Comparison of ENCODE assay signal across 15 mouse cellular contexts in the genomic region with DNA sequence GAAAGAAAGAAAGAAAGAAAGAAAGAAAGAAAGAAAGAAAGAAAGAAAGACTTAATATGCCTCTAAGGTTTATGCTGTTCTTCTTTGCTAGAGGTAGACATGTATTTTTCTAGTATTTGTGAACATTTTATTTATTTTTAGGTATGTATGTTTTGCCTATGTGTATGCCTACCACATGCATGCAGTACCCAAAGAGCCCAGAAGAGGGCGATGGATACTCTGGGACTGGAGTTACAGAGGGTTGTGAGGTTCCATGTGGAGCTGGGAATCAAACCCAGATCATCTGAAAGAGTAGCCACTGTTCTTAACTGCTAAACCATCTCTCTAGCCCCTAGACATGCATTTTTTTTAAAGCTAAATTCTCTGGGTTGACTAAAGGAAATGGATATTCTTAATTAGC.
A peak's percentile ranks its signal among the peaks of the same experiment; 100 is the strongest.
DNase-seq lines count a peak whose midpoint lies in the region; ATAC-seq and TF ChIP-seq lines count a peak whose summit lies in the region.
"Had no signal": no experiment of that assay in that cellular context is flagged by ENCODE, and none has a peak within 500 bp of the region (broad histone marks: within the 10 kb centered on the region; RNA-seq: fewer than 3 reads in every experiment).

No protein-coding gene starts in this region.

- ATAC-seq in heart, embryonic 15.5 days (replicated peaks; ENCODE audit: insufficient number of reproducible peaks, insufficient read depth, low FRiP score, low read depth): no peak
- ATAC-seq in liver, postnatal 0 days: no peak
- ATAC-seq: forebrain, embryonic 13.5 days; hindbrain, embryonic 16.5 days; midbrain, embryonic 16.5 days had no signal

- intact Hi-C loops in heart, postnatal 14 days (cut with DNase I): no loop called here

- no peak overlapping the region for H3K4me3 ChIP-seq in heart, embryonic 15.5 days
- H3K4me3 ChIP-seq in liver, postnatal 0 days (ENCODE audit: low read depth, low read length): no peak overlapping the region
- no peak overlapping the region for H3K4me3 ChIP-seq in E14TG2a.4 (replicated peaks; ENCODE audit: low read length)
- H3K4me3 ChIP-seq: embryonic facial prominence, embryonic 13.5 days; forebrain, embryonic 13.5 days had no signal

- TF ChIP-seq CTCF in liver, postnatal 0 days (IDR thresholded peaks at IDR 0.05; ENCODE audit: low read depth): peak; percentile 68
- TF ChIP-seq CTCF in E14TG2a.4 (conservative IDR thresholded peaks at IDR 0.05; ENCODE audit: low read length): peak; percentile 76

- WGBS in heart, embryonic 15.5 days: 50% methylated on average over 1 of the region's 1 CpGs
- 34% methylated on average over 1 of the region's 1 CpGs for WGBS in liver, postnatal 0 days (ENCODE audit: insufficient replicate concordance)

- DNase-seq in heart, postnatal 14 days: no peak
- no peak for DNase-seq in liver, postnatal 0 days
- DNase-seq in liver (no peak), R1 (ENCODE audit: low read depth, low spot score) (peak; percentile 61)
- no peak for DNase-seq in right cerebral cortex, adult 2 months (ENCODE audit: low spot score in 2 of 2)
- DNase-seq in gastrocnemius, postnatal 10 days: no peak
- DNase-seq: gastrocnemius, postnatal 36 days; kidney, postnatal 36 days; left cerebral cortex, postnatal 4 days had no signal

- H3K27ac ChIP-seq in heart, embryonic 15.5 days: peak overlapping the region; percentile 65
- H3K27ac ChIP-seq in liver, postnatal 0 days (ENCODE audit: low read depth): no peak overlapping the region
- H3K27ac ChIP-seq: embryonic facial prominence, embryonic 13.5 days; forebrain, embryonic 13.5 days had no signal

- H3K4me1 ChIP-seq in heart, embryonic 15.5 days (replicated peaks): peaks cover 91% of the 10 kb centered on the region
- peaks cover 64% of the 10 kb centered on the region for H3K4me1 ChIP-seq in liver, postnatal 0 days (ENCODE audit: insufficient read depth)
- no peaks in the 10 kb centered on the region for H3K4me1 ChIP-seq in E14TG2a.4 (replicated peaks; ENCODE audit: low read depth, low read length)

- no peaks in the 10 kb centered on the region for H3K27me3 ChIP-seq in heart, embryonic 15.5 days
- H3K27me3 ChIP-seq in liver, postnatal 0 days (ENCODE audit: insufficient read depth, low read length): no peaks in the 10 kb centered on the region
- H3K27me3 ChIP-seq in E14TG2a.4 (ENCODE audit: insufficient read depth, low read length): peaks cover 15% of the 10 kb centered on the region
- H3K27me3 ChIP-seq: embryonic facial prominence, embryonic 13.5 days; forebrain, embryonic 13.5 days had no signal

- TF ChIP-seq EP300 in liver, postnatal 0 days (IDR thresholded peaks at IDR 0.05; ENCODE audit: low read depth): no peak

- peaks cover 22% of the 10 kb centered on the region for H3K36me3 ChIP-seq in heart, embryonic 15.5 days
- H3K36me3 ChIP-seq in liver, postnatal 0 days (replicated peaks; ENCODE audit: insufficient read depth, low read length): no peaks in the 10 kb centered on the region
- no peaks in the 10 kb centered on the region for H3K36me3 ChIP-seq in E14TG2a.4 (ENCODE audit: insufficient read depth, low read length)

- no peak overlapping the region for H3K9ac ChIP-seq in heart, embryonic 15.5 days
- no peak overlapping the region for H3K9ac ChIP-seq in liver, postnatal 0 days (replicated peaks)
- H3K9ac ChIP-seq: forebrain, embryonic 13.5 days had no signal

- H3K9me3 ChIP-seq in heart, embryonic 15.5 days (replicated peaks): no peaks in the 10 kb centered on the region
- H3K9me3 ChIP-seq in liver, postnatal 0 days (ENCODE audit: low read length): no peaks in the 10 kb centered on the region; the same call in 1 of the 2 replicates
- H3K9me3 ChIP-seq in E14TG2a.4 (ENCODE audit: low read length): 0 out of 2 replicates have a peak, but pooled peaks cover 6% of the 10 kb centered on the region
- H3K9me3 ChIP-seq: embryonic facial prominence, embryonic 13.5 days; forebrain, embryonic 13.5 days had no signal

- H3K4me2 ChIP-seq in heart, embryonic 15.5 days: no peak overlapping the region
- H3K4me2 ChIP-seq in liver, postnatal 0 days (ENCODE audit: low read depth, low read length): no peak overlapping the region
- H3K4me2 ChIP-seq: embryonic facial prominence, embryonic 13.5 days; forebrain, embryonic 13.5 days had no signal
